Mouse (Mus musculus): Measurements from ENCODE around the gene Sparc. TPM values are rescaled to one million over a fixed set of nuclear protein-coding genes. Genes with fewer than 3 reads are reported as not detected.

The Sparc gene
- total RNA-seq (2023) = 10 to 100 TPM; 13.6 to 24.4 TPM

DNA sequence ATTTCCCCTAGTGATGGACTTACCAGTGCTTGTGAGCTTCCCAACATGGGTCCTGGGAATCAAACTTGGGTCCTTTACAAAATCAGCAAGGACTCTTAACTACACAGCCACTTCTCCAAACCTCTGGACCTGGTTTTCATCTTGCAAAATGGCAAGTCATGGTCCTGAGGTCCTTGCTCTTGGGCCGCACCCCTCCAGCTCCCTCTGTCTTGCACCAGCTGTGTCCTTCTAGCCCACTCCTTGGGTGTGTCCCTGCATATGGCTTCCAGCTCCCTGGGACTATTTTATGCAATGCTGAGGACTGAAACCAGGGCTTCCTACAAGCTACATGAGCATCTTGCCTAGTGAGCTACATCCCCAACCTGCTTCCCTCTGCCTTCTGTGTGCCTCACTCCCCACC lies at the start of gene Sparc:
TSS of gene Sparc (minus strand) at position 206 of the 400 bp plus-strand sequence.

GRCm38 (mm10) chr11:55469048-55469843 lies 46.3 kb upstream of the Sparc start, which contains the start of gene G3bp1:
Gene G3bp1, plus strand, starts transcription at chr11:55469685.

GRCm38 (mm10) chr11:55461019-55461645 lies 38.1 kb upstream of the Sparc start, which contains the start of gene Atox1:
Gene Atox1, minus strand, starts transcription at chr11:55461239.

Other genes with a start within 250 kb of the Sparc start
- gene Slc36a2, start 238.1 kb downstream of the Sparc start, total RNA-seq (2023) = 1 to 10 TPM; 2.3 to 4.0 TPM
- gene Slc36a1, start 218.8 kb downstream of the Sparc start, total RNA-seq (2023) = 10 to 100 TPM; 32.1 to 35.4 TPM
- under 1 TPM; 0.33 to 0.51 TPM for gene Fat2, start 86.6 kb downstream of the Sparc start, total RNA-seq (2023)
- gene Atox1, start 38.1 kb upstream of the Sparc start, total RNA-seq (2023) = 100 to 1,000 TPM; 108 to 142 TPM
- 10 to 100 TPM; 27.9 to 37.9 TPM for gene G3bp1, start 46.5 kb upstream of the Sparc start, total RNA-seq (2023)
- gene Glra1, start 185.0 kb upstream of the Sparc start, total RNA-seq (2023) = not detected

Data from neutrophil, adult 59 days (primary cell).